ENCODE assay signal across 9 mouse cellular contexts in the genomic region with DNA sequence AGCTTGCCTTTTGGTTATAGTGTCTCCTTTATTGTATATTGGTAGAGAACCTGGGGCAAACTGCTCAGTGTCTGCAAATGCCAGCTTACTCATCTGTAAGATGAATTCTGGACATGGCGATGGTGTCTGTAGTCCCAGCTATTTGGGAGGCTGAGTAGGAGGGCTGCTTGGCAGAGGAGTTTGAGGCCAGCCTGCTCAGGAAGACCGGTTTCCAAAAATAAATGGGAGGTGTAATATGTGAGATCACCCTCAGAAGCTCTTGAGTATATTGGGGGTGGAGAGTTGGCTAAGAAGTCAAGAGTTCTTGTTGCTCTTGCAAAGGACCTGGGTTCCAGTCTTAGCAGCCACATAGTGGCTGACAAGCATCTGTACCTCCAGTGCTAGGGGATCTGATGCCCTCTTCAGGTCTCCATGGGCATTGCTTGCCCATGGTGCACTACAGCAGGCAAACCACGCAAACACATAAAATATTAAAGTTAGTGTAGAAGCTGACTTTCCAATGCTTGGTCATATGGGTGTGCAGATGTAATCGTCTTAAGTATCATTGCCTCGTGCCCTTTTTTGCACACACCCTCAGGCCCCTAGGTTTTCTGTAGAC. TPM values are rescaled to one million over a fixed set of nuclear protein-coding genes. Genes with fewer than 3 reads are reported as not detected.
DNase-seq lines count a peak whose midpoint lies in the region; ATAC-seq and TF ChIP-seq lines count a peak whose summit lies in the region.
"Had no signal": no experiment of that assay in that cellular context is flagged by ENCODE, and none has a peak within 500 bp of the region (broad histone marks: within the 10 kb centered on the region; RNA-seq: fewer than 3 reads in every experiment).

No protein-coding gene starts in this region.

- H3K9ac ChIP-seq in kidney, embryonic 16.5 days (replicated peaks; ENCODE audit: low read length), result no peak overlapping the region
- H3K9ac ChIP-seq: liver, embryonic 15.5 days had no signal

- H3K27me3 ChIP-seq in kidney, embryonic 16.5 days (ENCODE audit: insufficient read depth, low read length), result no peaks in the 10 kb centered on the region
- H3K27me3 ChIP-seq: liver, embryonic 15.5 days had no signal

- DNase-seq in CD4-positive, CD25-positive, alpha-beta regulatory T cell, adult 2 months (ENCODE audit: low read depth, low spot score), result peak; percentile 75
- peak; percentile 41 for DNase-seq in kidney, adult 9 months
- peak; percentile 67 for DNase-seq in A20 (ENCODE audit: low read depth, low spot score)
- DNase-seq in cerebellum, postnatal 36 days, result no peak
- DNase-seq in cerebellum, postnatal 4 days (ENCODE audit: low spot score in 2 of 2), result no peak

- ATAC-seq in CD4-positive, CD25-positive, alpha-beta regulatory T cell, adult 4 months, result no peak
- ATAC-seq in kidney, embryonic 16.5 days (ENCODE audit: low FRiP score, low TSS enrichment), result no peak

- no peaks in the 10 kb centered on the region for H3K9me3 ChIP-seq in kidney, embryonic 16.5 days (ENCODE audit: low read length)
- H3K9me3 ChIP-seq: liver, embryonic 15.5 days had no signal

- TF ChIP-seq POLR2A in embryonic fibroblast, embryonic 13.5 days (IDR thresholded peaks at IDR 0.05; ENCODE audit: low read depth, low read length), result no peak

- H3K4me1 ChIP-seq in kidney, embryonic 16.5 days (ENCODE audit: insufficient read depth, low read length), result 0 out of 2 replicates have a peak, but pooled peaks cover 4% of the 10 kb centered on the region
- no peaks in the 10 kb centered on the region for H3K4me1 ChIP-seq in embryonic fibroblast, embryonic 13.5 days (ENCODE audit: control insufficient read depth, insufficient read depth, low read length)

- no peak overlapping the region for H3K4me3 ChIP-seq in kidney, embryonic 16.5 days (ENCODE audit: low read length)
- H3K4me3 ChIP-seq in embryonic fibroblast, embryonic 13.5 days (ENCODE audit: insufficient read depth, low read length), result no peak overlapping the region
- H3K4me3 ChIP-seq: liver, embryonic 15.5 days had no signal

- H3K36me3 ChIP-seq in kidney, embryonic 16.5 days (ENCODE audit: insufficient read depth, low read length), result peaks cover 5% of the 10 kb centered on the region; the same call in 1 of the 2 replicates

- TF ChIP-seq CTCF in embryonic fibroblast, embryonic 13.5 days (IDR thresholded peaks at IDR 0.05; ENCODE audit: borderline replicate concordance, insufficient read depth, low read length), result peak; percentile 8; the same call in 1 of the 2 replicates

- H3K4me2 ChIP-seq in kidney, embryonic 16.5 days (replicated peaks; ENCODE audit: low read depth, low read length), result no peak overlapping the region
- H3K4me2 ChIP-seq: liver, embryonic 15.5 days had no signal

- H3K27ac ChIP-seq in kidney, embryonic 16.5 days (ENCODE audit: low read length), result no peak overlapping the region
- H3K27ac ChIP-seq in embryonic fibroblast, embryonic 13.5 days (ENCODE audit: insufficient read depth, low read length), result no peak overlapping the region
- H3K27ac ChIP-seq: liver, embryonic 15.5 days had no signal

- WGBS in kidney, embryonic 16.5 days, result 83% methylated on average over 5 of the region's 5 CpGs

RNA-seq across cellular contexts. Expression of a gene that starts 6.0 kb away (rescaled TPM):
- 100 to 1,000 TPM in 1 of 2 experiments, 10 to 100 TPM in 1; 88.2 to 156 TPM for polyA plus RNA-seq in CD4-positive, CD25-positive, alpha-beta regulatory T cell, adult 4 months (2017; shearing (Covaris generic))
- polyA plus RNA-seq in kidney, embryonic 16.5 days (2015; fragmentation: Nextera tagmentation; extraction: Ambion mirVana), result 7.4 and 8.2 TPM in 2 replicates
- 5.7 and 6.3 TPM in 2 replicates for polyA plus RNA-seq in embryonic fibroblast, embryonic 13.5 days (2011; ENCODE audit: insufficient read length, low read depth, missing spikeins)

RNA-seq across cellular contexts. Expression of a gene that starts 10.3 kb away (rescaled TPM):
- polyA plus RNA-seq in CD4-positive, CD25-positive, alpha-beta regulatory T cell, adult 4 months (2017; shearing (Covaris generic)), result 10 to 100 TPM; 17.0 to 28.4 TPM
- polyA plus RNA-seq in kidney, embryonic 16.5 days (2015; fragmentation: Nextera tagmentation; extraction: Ambion mirVana), result 7.5 and 7.7 TPM in 2 replicates
- 4.2 and 4.3 TPM in 2 replicates for polyA plus RNA-seq in embryonic fibroblast, embryonic 13.5 days (2011; ENCODE audit: insufficient read length, low read depth, missing spikeins)

RNA-seq across cellular contexts. Expression of a gene that starts 11.2 kb away (rescaled TPM):
- polyA plus RNA-seq in CD4-positive, CD25-positive, alpha-beta regulatory T cell, adult 4 months (2017; shearing (Covaris generic)), result 100 to 1,000 TPM; 638 to 724 TPM
- polyA plus RNA-seq in kidney, embryonic 16.5 days (2015; fragmentation: Nextera tagmentation; extraction: Ambion mirVana), result 2.1 and 2.5 TPM in 2 replicates
- not detected in 2 replicates for polyA plus RNA-seq in embryonic fibroblast, embryonic 13.5 days (2011; ENCODE audit: insufficient read length, low read depth, missing spikeins)

RNA-seq across cellular contexts. Expression of a gene that starts 34.0 kb away (rescaled TPM):
- polyA plus RNA-seq in CD4-positive, CD25-positive, alpha-beta regulatory T cell, adult 4 months (2017; shearing (Covaris generic)), result 10 to 100 TPM; 67.5 to 77.7 TPM
- 213 and 228 TPM in 2 replicates for polyA plus RNA-seq in kidney, embryonic 16.5 days (2015; fragmentation: Nextera tagmentation; extraction: Ambion mirVana)
- polyA plus RNA-seq in embryonic fibroblast, embryonic 13.5 days (2011; ENCODE audit: insufficient read length, low read depth, missing spikeins), result 76.2 and 76.9 TPM in 2 replicates

RNA-seq across cellular contexts. Expression of a gene that starts 34.1 kb away (rescaled TPM):
- 10 to 100 TPM; 22.6 to 49.4 TPM for polyA plus RNA-seq in CD4-positive, CD25-positive, alpha-beta regulatory T cell, adult 4 months (2017; shearing (Covaris generic))
- polyA plus RNA-seq in kidney, embryonic 16.5 days (2015; fragmentation: Nextera tagmentation; extraction: Ambion mirVana), result 151 and 163 TPM in 2 replicates
- polyA plus RNA-seq in embryonic fibroblast, embryonic 13.5 days (2011; ENCODE audit: insufficient read length, low read depth, missing spikeins), result 75.8 and 137 TPM in 2 replicates

Comparison
In these comparisons a context has a peak if more than half of its experiments do, and no peak if none do; other contexts are left out.
1. DNase-seq: peak in CD4-positive, CD25-positive, alpha-beta regulatory T cell, adult 2 months (single experiment), kidney, adult 9 months (single experiment) and A20 (single experiment); none in cerebellum, postnatal 36 days (0 of 2) and cerebellum, postnatal 4 days (0 of 2).
2. RNA of a gene that starts 11.2 kb away (polyA plus RNA-seq): 638 to 724 TPM in CD4-positive, CD25-positive, alpha-beta regulatory T cell, adult 4 months; 2.1 to 2.5 TPM in kidney, embryonic 16.5 days and not detected in embryonic fibroblast, embryonic 13.5 days; every median in the first group is over 100 times any median in the second.